Mouse (Mus musculus) heart, postnatal 0 days (tissue): ENCODE data around the gene Dock1.

Experiments used
- CTCF ChIP-seq: IDR thresholded peaks from 2 replicates; pipeline ENCODE4 v1.5.1; 2016; ENCODE audit warnings: antibody characterized with exemption, control low read depth, low read depth
- EP300 ChIP-seq: IDR thresholded peaks from 2 replicates; pipeline ENCODE4 v1.6.1; 2016; ENCODE audit warnings: antibody characterized with exemption, low read depth

DNA sequence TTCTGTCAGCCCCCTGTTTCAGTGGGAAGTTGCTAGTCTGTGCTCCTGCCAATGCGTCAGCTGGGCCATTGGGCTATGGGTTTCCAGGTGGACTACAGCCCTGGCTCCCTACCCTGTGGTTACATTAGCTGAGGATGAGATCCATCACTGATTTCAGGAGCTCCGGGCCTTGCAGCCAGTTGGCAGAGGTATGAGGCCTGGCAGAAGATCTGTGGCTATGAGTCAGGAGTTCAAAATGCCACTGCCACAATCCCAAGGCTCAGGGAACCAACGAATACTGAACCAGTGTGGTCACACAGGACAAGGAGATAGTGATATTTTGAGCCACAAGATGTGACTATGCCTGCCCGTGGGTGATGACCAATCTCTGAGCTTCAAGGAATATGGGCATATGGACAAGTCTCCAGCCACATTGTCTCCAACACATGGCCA lies 3.2 kb upstream of the Dock1 start:
- TF ChIP-seq CTCF (no peak), EP300 (no peak)
